Mouse (Mus musculus): Measurements from ENCODE around the gene Gm21987. TPM values are rescaled to one million over a fixed set of nuclear protein-coding genes. Genes with fewer than 3 reads are reported as not detected.

Gm21987 gene
- polyA plus RNA-seq, 1 experiment from 2014 or later, result not detected

GRCm38 (mm10) chr16:38370633-38371374 lies 24.0 kb downstream of the Gm21987 start:
- no peaks in the 10 kb centered on the region for H3K27me3 ChIP-seq (ENCODE audit: control insufficient read depth, insufficient read depth, low read length)
- H3K36me3 ChIP-seq (ENCODE audit: control insufficient read depth, insufficient read depth, low read length), result no peaks in the 10 kb centered on the region
- H3K4me3 ChIP-seq (replicated peaks; ENCODE audit: low read depth, low read length), result no peak overlapping the region
- no peak overlapping the region for H3K4me2 ChIP-seq (ENCODE audit: low read length)
- no peak overlapping the region for H3K27ac ChIP-seq (replicated peaks; ENCODE audit: low read depth, low read length)
- ATAC-seq (ENCODE audit: low FRiP score, low TSS enrichment) (no peak), DNase-seq (no peak)
- no peaks in the 10 kb centered on the region for H3K9me3 ChIP-seq (ENCODE audit: control insufficient read depth, low read length)
- H3K9ac ChIP-seq (replicated peaks; ENCODE audit: low read length), result no peak overlapping the region
- WGBS, result 88% methylated on average over 8 of the region's 8 CpGs
- no peaks in the 10 kb centered on the region; the same call in 1 of the 2 replicates for H3K4me1 ChIP-seq (ENCODE audit: control insufficient read depth, insufficient read depth, low read length)

GRCm38 (mm10) chr16:38371705-38372296 lies 25.0 kb downstream of the Gm21987 start:
- 86% methylated on average over 15 of the region's 15 CpGs for whole genome bisulfite sequencing

GRCm38 (mm10) chr16:38372876-38373275 lies 26.0 kb downstream of the Gm21987 start:
- ATAC-seq (ENCODE audit: low FRiP score, low TSS enrichment), result no peak
- H3K9me3 ChIP-seq (ENCODE audit: control insufficient read depth, low read length), result no peaks in the 10 kb centered on the region
- H3K27me3 ChIP-seq (ENCODE audit: control insufficient read depth, insufficient read depth, low read length), result no peaks in the 10 kb centered on the region
- DNase-seq, result no peak
- no peaks in the 10 kb centered on the region for H3K36me3 ChIP-seq (ENCODE audit: control insufficient read depth, insufficient read depth, low read length)
- WGBS, result 83% methylated on average over 4 of the region's 4 CpGs
- no peak overlapping the region for H3K4me2 ChIP-seq (ENCODE audit: low read length)
- no peak overlapping the region for H3K4me3 ChIP-seq (replicated peaks; ENCODE audit: low read depth, low read length)
- H3K27ac ChIP-seq (replicated peaks; ENCODE audit: low read depth, low read length), result no peak overlapping the region
- no peak overlapping the region for H3K9ac ChIP-seq (replicated peaks; ENCODE audit: low read length)
- peaks cover 8% of the 10 kb centered on the region; the same call in 1 of the 2 replicates for H3K4me1 ChIP-seq (ENCODE audit: control insufficient read depth, insufficient read depth, low read length)

More at GRCm38 (mm10) chr16:38371705-38372296, 25.0 kb downstream of the Gm21987 start:
- DNase-seq, result no peak
- Histone ChIP-seq H3K4me1 (ENCODE audit: control insufficient read depth, insufficient read depth, low read length) (peaks cover 4% of the 10 kb centered on the region; the same call in 1 of the 2 replicates), H3K27me3 (ENCODE audit: control insufficient read depth, insufficient read depth, low read length) (no peaks in the 10 kb centered on the region), H3K9me3 (ENCODE audit: control insufficient read depth, low read length) (no peaks in the 10 kb centered on the region), H3K9ac (replicated peaks; ENCODE audit: low read length) (no peak overlapping the region), H3K36me3 (ENCODE audit: control insufficient read depth, insufficient read depth, low read length) (no peaks in the 10 kb centered on the region), H3K4me3 (replicated peaks; ENCODE audit: low read depth, low read length) (no peak overlapping the region), H3K4me2 (ENCODE audit: low read length) (no peak overlapping the region), H3K27ac (replicated peaks; ENCODE audit: low read depth, low read length) (no peak overlapping the region)
- no peak for ATAC-seq (ENCODE audit: low FRiP score, low TSS enrichment)

- no peak for DNase-seq
- H3K9me3 ChIP-seq (ENCODE audit: control insufficient read depth, low read length), result no peaks in the 10 kb centered on the region
- H3K4me3 ChIP-seq (replicated peaks; ENCODE audit: low read depth, low read length), result no peak overlapping the region
- H3K4me2 ChIP-seq (ENCODE audit: low read length), result no peak overlapping the region
- 84% methylated on average over 10 of the region's 10 CpGs for WGBS
- no peaks in the 10 kb centered on the region for H3K36me3 ChIP-seq (ENCODE audit: control insufficient read depth, insufficient read depth, low read length)
- ATAC-seq (ENCODE audit: low FRiP score, low TSS enrichment), result no peak
- no peak overlapping the region for H3K27ac ChIP-seq (replicated peaks; ENCODE audit: low read depth, low read length)
- no peaks in the 10 kb centered on the region for H3K27me3 ChIP-seq (ENCODE audit: control insufficient read depth, insufficient read depth, low read length)
- peaks cover 8% of the 10 kb centered on the region; the same call in 1 of the 2 replicates for H3K4me1 ChIP-seq (ENCODE audit: control insufficient read depth, insufficient read depth, low read length)
- H3K9ac ChIP-seq (replicated peaks; ENCODE audit: low read length), result no peak overlapping the region
Measured at GRCm38 (mm10) chr16:38373439-38373838, 26.6 kb downstream of the Gm21987 start.

GRCm38 (mm10) chr16:38373941-38374340 lies 27.1 kb downstream of the Gm21987 start:
- Histone ChIP-seq H3K4me1 (ENCODE audit: control insufficient read depth, insufficient read depth, low read length) (peaks cover 8% of the 10 kb centered on the region; the same call in 1 of the 2 replicates), H3K4me2 (ENCODE audit: low read length) (no peak overlapping the region), H3K9ac (replicated peaks; ENCODE audit: low read length) (no peak overlapping the region), H3K27me3 (ENCODE audit: control insufficient read depth, insufficient read depth, low read length) (no peaks in the 10 kb centered on the region), H3K36me3 (ENCODE audit: control insufficient read depth, insufficient read depth, low read length) (no peaks in the 10 kb centered on the region), H3K9me3 (ENCODE audit: control insufficient read depth, low read length) (no peaks in the 10 kb centered on the region), H3K4me3 (replicated peaks; ENCODE audit: low read depth, low read length) (no peak overlapping the region), H3K27ac (replicated peaks; ENCODE audit: low read depth, low read length) (no peak overlapping the region)
- 87% methylated on average over 16 of the region's 16 CpGs for WGBS
- no peak for DNase-seq
- ATAC-seq (ENCODE audit: low FRiP score, low TSS enrichment), result no peak

GRCm38 (mm10) chr16:38374379-38375140 lies 27.7 kb downstream of the Gm21987 start:
- Histone ChIP-seq H3K27ac (replicated peaks; ENCODE audit: low read depth, low read length) (no peak overlapping the region), H3K4me3 (replicated peaks; ENCODE audit: low read depth, low read length) (no peak overlapping the region), H3K9ac (replicated peaks; ENCODE audit: low read length) (no peak overlapping the region), H3K36me3 (ENCODE audit: control insufficient read depth, insufficient read depth, low read length) (no peaks in the 10 kb centered on the region), H3K4me2 (ENCODE audit: low read length) (no peak overlapping the region), H3K27me3 (ENCODE audit: control insufficient read depth, insufficient read depth, low read length) (no peaks in the 10 kb centered on the region), H3K9me3 (ENCODE audit: control insufficient read depth, low read length) (no peaks in the 10 kb centered on the region), H3K4me1 (ENCODE audit: control insufficient read depth, insufficient read depth, low read length) (peaks cover 8% of the 10 kb centered on the region; the same call in 1 of the 2 replicates)
- DNase-seq, result peak; percentile 20
- ATAC-seq (ENCODE audit: low FRiP score, low TSS enrichment), result no peak
- WGBS, result 84% methylated on average over 10 of the region's 10 CpGs

GRCm38 (mm10) chr16:38375182-38375581 lies 28.3 kb downstream of the Gm21987 start:
- DNase-seq, result no peak
- H3K4me3 ChIP-seq (replicated peaks; ENCODE audit: low read depth, low read length), result no peak overlapping the region
- H3K4me1 ChIP-seq (ENCODE audit: control insufficient read depth, insufficient read depth, low read length), result peaks cover 8% of the 10 kb centered on the region; the same call in 1 of the 2 replicates
- no peaks in the 10 kb centered on the region for H3K9me3 ChIP-seq (ENCODE audit: control insufficient read depth, low read length)
- H3K27ac ChIP-seq (replicated peaks; ENCODE audit: low read depth, low read length), result no peak overlapping the region
- H3K27me3 ChIP-seq (ENCODE audit: control insufficient read depth, insufficient read depth, low read length), result no peaks in the 10 kb centered on the region
- H3K9ac ChIP-seq (replicated peaks; ENCODE audit: low read length), result no peak overlapping the region
- 85% methylated on average over 7 of the region's 7 CpGs for WGBS
- H3K36me3 ChIP-seq (ENCODE audit: control insufficient read depth, insufficient read depth, low read length), result no peaks in the 10 kb centered on the region
- no peak for ATAC-seq (ENCODE audit: low FRiP score, low TSS enrichment)
- H3K4me2 ChIP-seq (ENCODE audit: low read length), result no peak overlapping the region

GRCm38 (mm10) chr16:38376163-38376840 lies 29.5 kb downstream of the Gm21987 start:
- Histone ChIP-seq H3K36me3 (ENCODE audit: control insufficient read depth, insufficient read depth, low read length) (no peaks in the 10 kb centered on the region), H3K9me3 (ENCODE audit: control insufficient read depth, low read length) (no peaks in the 10 kb centered on the region), H3K4me3 (replicated peaks; ENCODE audit: low read depth, low read length) (peak overlapping the region; percentile 19), H3K27ac (replicated peaks; ENCODE audit: low read depth, low read length) (peak overlapping the region; percentile 76), H3K27me3 (ENCODE audit: control insufficient read depth, insufficient read depth, low read length) (no peaks in the 10 kb centered on the region), H3K4me2 (ENCODE audit: low read length) (peak overlapping the region; percentile 51), H3K9ac (replicated peaks; ENCODE audit: low read length) (peak overlapping the region; percentile 54), H3K4me1 (ENCODE audit: control insufficient read depth, insufficient read depth, low read length) (peaks cover 8% of the 10 kb centered on the region; the same call in 1 of the 2 replicates)
- ATAC-seq (ENCODE audit: low FRiP score, low TSS enrichment) (peak; percentile 83; the same call in 1 of the 2 replicates), DNase-seq (peak; percentile 83)
- WGBS, result 30% methylated on average over 16 of the region's 17 CpGs

Measured in midbrain, embryonic 14.5 days (tissue).